Mouse (Mus musculus) granulocyte monocyte progenitor cell, adult 5-6 weeks (primary cell): ENCODE results near the gene Kcnj4. TPM values are rescaled to one million over a fixed set of nuclear protein-coding genes. Genes with fewer than 3 reads are reported as not detected.

Source experiments
- total RNA-seq, 2 experiments: library from RNA; stranded (forward) in 1 of 2; stranded (reverse) in 1 of 2; fragments of 200-712, 200-1000 nt in 1 of 2; fragments of >200 nt in 1 of 2; fragmentation: Nextera tagmentation in 1 of 2; gene quantifications; 2 replicates each; pipeline ENCODE4 v1.2.3; 2014 to 2017

Gene Kcnj4
- total RNA-seq, 2 experiments from 2014 or later = not detected

Other genes starting within 250 kb of the Kcnj4 start
- not detected in 2 replicates for gene Baiap2l2, start 219.7 kb downstream of the Kcnj4 start, total RNA-seq (2014; fragmentation: Nextera tagmentation)
- gene Baiap2l2, start 219.7 kb downstream of the Kcnj4 start, total RNA-seq (2017) = not detected in 2 replicates
- gene Pla2g6, start 176.9 kb downstream of the Kcnj4 start, total RNA-seq (2014; fragmentation: Nextera tagmentation) = 15.3 and 20.4 TPM in 2 replicates
- 9.2 and 13.0 TPM in 2 replicates for gene Pla2g6, start 176.9 kb downstream of the Kcnj4 start, total RNA-seq (2017)
- gene Maff, start 158.6 kb downstream of the Kcnj4 start, total RNA-seq (2014; fragmentation: Nextera tagmentation) = 0.41 TPM in 1 of 2 replicates, not detected in the other
- gene Maff, start 158.6 kb downstream of the Kcnj4 start, total RNA-seq (2017) = 2.8 TPM in 2 replicates
- 19.7 and 30.2 TPM in 2 replicates for gene Tmem184b, start 101.7 kb downstream of the Kcnj4 start, total RNA-seq (2014; fragmentation: Nextera tagmentation)
- gene Tmem184b, start 101.7 kb downstream of the Kcnj4 start, total RNA-seq (2017) = 2.6 and 6.4 TPM in 2 replicates
- gene Csnk1e, start 49.7 kb downstream of the Kcnj4 start, total RNA-seq (2014; fragmentation: Nextera tagmentation) = 63.6 and 79.1 TPM in 2 replicates
- gene Csnk1e, start 49.7 kb downstream of the Kcnj4 start, total RNA-seq (2017) = 31.3 and 31.6 TPM in 2 replicates
- gene Kdelr3, start 11.2 kb upstream of the Kcnj4 start, total RNA-seq (2014; fragmentation: Nextera tagmentation) = 0.38 TPM in 1 of 2 replicates, not detected in the other
- 0.56 TPM in 1 of 2 replicates, not detected in the other for gene Kdelr3, start 11.2 kb upstream of the Kcnj4 start, total RNA-seq (2017)
- gene Ddx17, start 41.5 kb upstream of the Kcnj4 start, total RNA-seq (2014; fragmentation: Nextera tagmentation) = 159 and 203 TPM in 2 replicates
- gene Ddx17, start 41.5 kb upstream of the Kcnj4 start, total RNA-seq (2017) = 124 and 142 TPM in 2 replicates
- 2.1 and 5.4 TPM in 2 replicates for gene Dmc1, start 99.9 kb upstream of the Kcnj4 start, total RNA-seq (2014; fragmentation: Nextera tagmentation)
- gene Dmc1, start 99.9 kb upstream of the Kcnj4 start, total RNA-seq (2017) = 4.8 and 4.9 TPM in 2 replicates
- gene Fam227a, start 153.7 kb upstream of the Kcnj4 start, total RNA-seq (2014; fragmentation: Nextera tagmentation) = 0.85 and 6.5 TPM in 2 replicates
- gene Fam227a, start 153.7 kb upstream of the Kcnj4 start, total RNA-seq (2017) = 1.8 and 2.3 TPM in 2 replicates
- gene Cby1, start 154.0 kb upstream of the Kcnj4 start, total RNA-seq (2014; fragmentation: Nextera tagmentation) = 17.9 and 35.2 TPM in 2 replicates
- gene Cby1, start 154.0 kb upstream of the Kcnj4 start, total RNA-seq (2017) = 32.0 and 45.5 TPM in 2 replicates
- gene Tomm22, start 165.6 kb upstream of the Kcnj4 start, total RNA-seq (2014; fragmentation: Nextera tagmentation) = 146 and 147 TPM in 2 replicates
- gene Tomm22, start 165.6 kb upstream of the Kcnj4 start, total RNA-seq (2017) = 88.0 and 117 TPM in 2 replicates
- 22.7 and 24.9 TPM in 2 replicates for gene Josd1, start 182.7 kb upstream of the Kcnj4 start, total RNA-seq (2014; fragmentation: Nextera tagmentation)
- 19.2 and 23.6 TPM in 2 replicates for gene Josd1, start 182.7 kb upstream of the Kcnj4 start, total RNA-seq (2017)
- 45.8 and 52.4 TPM in 2 replicates for gene Gtpbp1, start 185.6 kb upstream of the Kcnj4 start, total RNA-seq (2014; fragmentation: Nextera tagmentation)
- 47.0 and 59.9 TPM in 2 replicates for gene Gtpbp1, start 185.6 kb upstream of the Kcnj4 start, total RNA-seq (2017)
- 120 and 133 TPM in 2 replicates for gene Sun2, start 237.3 kb upstream of the Kcnj4 start, total RNA-seq (2014; fragmentation: Nextera tagmentation)
- gene Sun2, start 237.3 kb upstream of the Kcnj4 start, total RNA-seq (2017) = 227 and 268 TPM in 2 replicates